Mouse (Mus musculus): ENCODE measurements around the gene Atf7ip2.
"Not testable (repeated sequence)": the region's sequence is repeated elsewhere in the genome, so short reads cannot be mapped to it uniquely, and the experiment has no call there.

The Atf7ip2 gene

DNA sequence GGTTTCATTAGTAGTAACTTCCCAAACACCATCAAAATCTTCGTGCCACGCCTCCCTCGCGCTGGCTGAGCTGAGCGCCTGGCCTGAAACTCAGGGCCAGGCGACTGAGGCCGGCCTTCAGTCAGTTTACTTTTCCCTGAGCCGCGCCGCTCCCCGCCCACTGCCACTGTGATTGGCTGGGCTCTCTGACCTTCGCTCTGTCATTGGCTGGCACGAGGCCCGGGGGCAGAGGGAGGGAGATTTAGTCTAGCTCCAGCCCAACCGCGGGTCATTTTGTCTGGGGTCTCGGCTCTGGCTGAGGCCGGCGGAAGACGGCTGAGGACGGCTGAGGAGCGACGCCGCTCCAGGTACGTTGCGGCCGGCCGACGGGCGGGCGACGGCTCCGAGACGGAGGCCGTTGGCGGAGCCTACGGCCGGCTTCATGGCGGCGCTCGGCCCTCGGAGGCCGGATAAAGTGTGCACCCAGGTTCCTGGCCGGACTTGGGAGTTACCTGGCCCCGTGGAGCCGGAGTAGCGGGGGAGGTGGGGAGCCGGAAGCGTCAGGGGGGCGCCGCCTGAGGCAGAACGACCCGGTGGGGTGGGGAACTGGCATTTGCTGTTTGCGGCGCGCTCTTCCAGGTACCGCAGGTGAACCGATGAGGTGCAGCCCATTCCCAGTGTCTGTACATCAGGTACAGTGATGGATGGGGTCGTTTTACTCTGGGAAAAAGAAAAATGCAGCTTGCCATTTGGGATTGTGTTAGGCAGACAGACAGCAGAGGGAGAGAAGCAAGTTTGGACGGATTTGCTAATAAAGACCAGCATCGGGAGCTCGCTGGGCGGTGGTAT is at the start of gene Atf7ip2:
Gene Atf7ip2 (plus strand): TSS at position 34 of the 828 bp plus-strand sequence.
- peak; percentile 94 for DNase-seq

DNA sequence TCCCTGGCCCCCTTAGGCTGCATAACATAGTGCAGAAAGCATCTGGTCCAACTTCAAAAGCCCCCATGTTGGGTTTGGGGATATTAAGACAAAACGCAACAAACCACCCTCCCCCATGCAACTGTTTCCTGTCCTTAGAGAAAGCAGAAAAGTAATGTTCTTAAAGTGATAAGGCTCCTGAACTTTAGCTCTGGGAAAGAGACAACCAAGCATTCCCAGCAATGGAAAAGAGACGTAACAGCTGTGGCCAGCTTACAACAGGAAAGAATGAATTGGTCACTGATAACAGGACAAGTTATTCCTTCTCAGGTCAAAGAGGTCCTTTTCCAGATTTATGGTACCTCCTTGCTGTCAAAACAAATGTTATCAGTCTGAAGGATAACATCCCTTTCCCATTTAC is 49.3 kb upstream of the Atf7ip2 start:
- peak; percentile 55 for DNase-seq

DNA sequence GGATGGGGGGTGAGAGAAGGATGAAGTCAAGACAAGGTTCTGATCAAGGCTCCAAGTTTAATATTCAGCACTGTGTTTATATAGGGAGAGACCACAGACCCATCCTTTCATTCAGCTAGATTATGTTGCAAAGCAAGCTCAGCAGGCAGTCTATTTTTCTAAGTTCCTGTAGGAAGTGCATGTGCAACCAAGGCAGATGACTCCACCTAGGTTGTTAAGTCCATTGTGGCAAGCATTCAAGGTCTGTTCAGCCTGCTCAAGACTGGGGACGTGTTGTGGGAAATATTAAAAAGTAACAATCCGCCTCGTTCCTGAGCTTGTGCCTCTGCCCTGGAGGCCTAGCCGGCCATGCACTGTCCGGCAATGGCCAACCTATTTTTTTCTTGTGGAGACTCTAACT is 45.1 kb upstream of the Atf7ip2 start:
- DNase-seq = no peak

DNA sequence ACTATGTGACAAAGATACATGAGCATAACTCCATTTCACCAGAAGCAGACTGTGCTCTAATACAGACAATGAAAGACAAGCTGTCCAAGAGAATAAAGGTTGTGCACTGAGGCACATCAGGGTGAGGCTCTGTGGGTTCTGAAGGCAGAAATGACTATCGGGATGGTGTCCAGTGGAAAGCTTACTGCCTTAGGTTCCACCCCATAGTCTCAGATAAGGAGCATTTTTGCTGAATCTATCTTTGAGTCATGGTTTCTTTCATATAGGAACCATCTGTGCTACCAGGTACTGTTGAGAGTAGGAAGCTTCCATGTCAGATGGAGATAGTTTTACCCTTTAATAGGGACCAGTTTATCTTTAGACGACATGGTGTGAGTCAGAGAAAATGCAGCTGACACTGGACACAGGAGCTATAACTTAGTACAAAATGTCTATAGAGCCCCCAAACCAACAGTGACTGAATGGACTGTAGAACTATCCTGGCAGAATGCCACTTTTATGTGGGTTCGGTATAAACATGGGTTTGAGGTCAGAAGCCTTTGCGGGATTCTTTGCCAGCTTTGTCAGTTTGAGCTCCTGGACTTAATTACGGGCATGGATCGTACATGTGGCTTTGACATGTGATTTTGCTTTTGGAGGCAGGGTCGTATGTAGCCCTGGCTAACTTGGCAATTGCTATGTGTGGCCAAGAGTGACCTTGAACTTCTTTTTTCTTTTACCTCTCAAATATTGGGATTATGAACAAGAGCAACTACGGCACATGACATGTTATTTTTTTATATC is 23.2 kb upstream of the Atf7ip2 start:
- DNase-seq = no peak

DNA sequence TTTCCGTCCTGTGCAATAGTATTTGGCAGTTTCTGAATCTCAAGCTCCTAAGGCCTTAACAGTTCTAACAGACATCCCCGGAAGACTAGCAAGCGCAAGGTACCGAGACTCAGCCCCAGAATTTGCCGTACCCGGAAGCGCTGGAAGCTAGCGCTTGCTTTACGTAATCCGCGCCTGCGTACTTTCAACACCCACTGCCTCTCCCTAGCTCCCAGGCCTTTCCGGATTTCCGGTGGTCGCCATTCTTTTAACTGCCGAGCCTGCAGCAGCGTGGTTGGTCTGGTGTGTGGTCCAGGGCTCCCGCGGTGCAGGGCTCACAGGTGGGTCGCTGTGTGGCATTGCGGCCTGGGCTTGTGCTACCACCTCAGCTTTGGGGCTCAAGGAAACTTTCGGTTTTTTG is 22.5 kb upstream of the Atf7ip2 start, which contains the start of gene Rpl39l:
Gene Rpl39l (plus strand): TSS at position 222 of the 400 bp plus-strand sequence.
- DNase-seq = no peak

DNA sequence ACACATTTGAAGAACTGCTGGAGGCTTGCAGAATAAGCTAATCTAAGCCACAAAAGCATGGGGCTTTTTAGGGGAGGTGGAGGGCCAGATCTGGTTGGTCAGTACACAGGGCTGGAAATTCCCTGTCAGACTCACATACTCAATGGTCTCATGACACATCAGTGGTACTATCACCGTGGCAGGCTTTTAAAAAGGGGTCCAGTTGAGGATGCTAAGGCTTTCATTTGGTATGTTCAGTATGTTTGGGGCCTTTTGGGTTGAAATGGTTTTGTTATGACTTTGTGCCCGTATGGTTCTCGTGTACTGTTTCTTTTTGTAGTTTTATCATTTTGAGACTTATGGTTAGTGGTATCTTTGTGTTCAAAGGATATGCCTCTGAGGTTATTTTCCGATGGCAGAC is 21.2 kb upstream of the Atf7ip2 start:
- DNase-seq = no peak

DNA sequence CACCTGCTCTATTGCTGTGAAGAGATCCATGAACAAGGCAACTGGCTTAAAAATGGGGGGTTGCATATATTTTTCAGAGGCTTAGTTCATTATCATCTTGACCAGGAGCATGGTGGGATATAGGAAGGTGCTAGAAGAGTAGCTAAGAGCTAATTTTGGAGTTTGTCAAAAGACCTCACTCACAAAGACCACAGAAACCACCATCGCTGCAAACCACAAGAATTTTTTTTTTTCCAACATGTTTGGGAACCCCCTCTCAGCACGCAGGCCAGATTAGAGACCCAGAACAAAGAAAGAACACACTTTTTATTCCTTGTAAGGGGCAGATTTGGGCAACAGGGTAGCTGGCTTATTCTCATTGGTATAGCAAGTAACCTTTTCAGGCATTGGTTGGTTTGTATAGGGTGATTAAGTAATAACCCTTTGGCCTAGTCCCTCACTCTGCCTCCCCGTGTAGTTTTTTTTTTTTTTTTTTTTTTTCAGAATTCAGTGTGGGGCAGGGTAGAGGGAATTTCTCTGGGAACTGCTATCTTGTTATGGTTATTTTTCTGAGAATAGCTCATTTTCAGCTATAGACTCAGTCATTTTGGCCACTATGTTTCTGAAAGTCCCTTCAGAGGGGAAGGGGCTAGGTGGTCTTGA is 20.2 kb upstream of the Atf7ip2 start:
- DNase-seq = no peak

DNA sequence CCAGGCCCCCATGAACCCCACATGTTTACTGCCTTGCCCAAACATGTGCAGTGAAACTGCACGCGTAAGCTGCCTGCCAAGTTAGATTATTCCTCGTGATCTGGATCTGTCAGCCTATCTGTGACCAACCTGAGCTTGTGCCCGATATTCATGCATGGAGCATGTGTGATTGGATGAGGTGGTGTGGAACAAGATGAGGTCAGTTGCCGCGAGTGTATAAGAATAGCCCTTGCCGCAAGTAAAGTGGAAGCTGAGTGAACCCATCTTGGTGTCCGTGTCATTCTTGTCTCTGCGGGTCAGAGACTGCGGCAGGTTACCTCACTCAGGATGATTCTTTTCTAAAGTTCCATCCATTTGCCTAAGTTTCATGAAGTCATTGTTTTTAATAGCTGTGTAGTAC is 5.1 kb upstream of the Atf7ip2 start:
- not testable (repeated sequence) for DNase-seq

DNA sequence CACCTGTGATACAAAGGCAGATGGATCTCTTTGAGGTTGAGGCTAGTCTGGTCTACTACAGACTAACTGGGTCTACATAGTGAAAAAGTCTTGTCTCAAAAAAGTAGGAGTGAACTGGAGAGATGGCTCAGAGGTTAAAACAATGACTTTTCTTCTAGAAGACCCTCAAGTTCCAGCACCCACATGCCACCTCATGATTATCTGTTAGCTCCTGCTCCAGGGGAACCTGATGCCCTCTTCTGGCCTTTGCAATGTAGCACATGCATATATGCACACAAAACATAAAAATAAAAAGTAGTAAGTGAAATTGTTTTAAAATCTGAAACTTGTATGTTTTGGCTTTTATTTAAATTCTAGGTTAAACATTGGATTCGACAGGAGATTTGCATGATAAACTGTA is 16.3 kb downstream of the Atf7ip2 start:
- no peak for DNase-seq

DNA sequence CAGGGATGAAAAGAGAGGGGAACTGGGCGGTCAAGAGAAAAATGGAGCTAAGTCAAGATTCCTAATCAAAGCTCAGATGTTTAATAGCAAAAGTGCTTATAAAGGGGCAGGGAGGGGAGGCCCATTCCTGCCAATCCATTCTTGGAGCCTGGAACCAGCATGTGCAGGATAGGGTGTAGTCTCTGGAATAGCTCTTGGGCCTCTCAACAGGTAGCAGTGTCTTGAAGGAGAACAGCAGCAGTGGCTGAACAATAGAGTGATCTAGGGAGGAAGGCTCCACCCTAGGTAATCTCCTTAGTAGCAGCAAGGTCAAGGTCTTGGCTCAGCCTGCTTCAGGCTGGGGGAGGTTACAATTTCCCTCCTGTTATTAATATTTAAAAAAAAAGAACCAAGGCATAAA is 23.9 kb downstream of the Atf7ip2 start:
- not testable (repeated sequence) for DNase-seq

DNA sequence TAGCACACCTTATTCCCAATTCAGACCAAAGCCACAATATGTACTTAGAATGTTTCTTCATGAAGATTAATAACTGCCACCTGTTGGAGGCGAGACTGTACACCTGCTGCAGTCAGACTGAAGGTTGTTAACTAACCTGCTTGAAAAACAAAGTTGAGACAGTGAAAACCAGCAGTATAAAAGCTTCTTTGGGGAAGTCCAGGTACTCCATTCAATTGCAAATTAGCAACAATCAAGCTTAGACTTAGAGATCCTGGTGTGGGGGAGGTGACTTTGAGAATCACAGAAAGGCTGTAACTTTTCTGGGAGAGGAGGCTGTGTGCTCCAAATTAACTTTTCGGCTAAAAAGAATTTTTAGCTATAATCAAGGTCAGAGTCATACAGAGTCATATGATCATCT is 24.5 kb downstream of the Atf7ip2 start:
- not testable (repeated sequence) for DNase-seq

DNA sequence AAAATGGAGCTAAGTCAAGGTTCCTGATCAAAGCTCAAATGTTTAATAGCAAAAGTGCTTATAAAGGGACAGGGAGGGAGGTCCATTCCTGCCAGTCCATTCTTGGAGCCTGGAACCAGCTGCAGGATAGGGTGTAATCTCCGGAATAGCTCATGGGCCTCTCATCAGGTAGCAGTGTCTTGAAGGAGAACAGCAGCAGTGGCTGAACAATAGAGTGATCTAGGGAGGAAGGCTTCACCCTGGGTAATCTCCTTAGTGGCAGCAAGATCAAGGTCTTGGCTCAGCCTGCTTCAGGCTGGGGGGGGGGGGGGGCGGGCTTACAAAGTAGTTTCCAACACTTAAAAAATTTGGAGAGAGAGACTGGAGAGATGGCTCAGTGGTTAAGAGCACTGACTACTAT is 34.8 kb downstream of the Atf7ip2 start:
- DNase-seq = no peak

DNA sequence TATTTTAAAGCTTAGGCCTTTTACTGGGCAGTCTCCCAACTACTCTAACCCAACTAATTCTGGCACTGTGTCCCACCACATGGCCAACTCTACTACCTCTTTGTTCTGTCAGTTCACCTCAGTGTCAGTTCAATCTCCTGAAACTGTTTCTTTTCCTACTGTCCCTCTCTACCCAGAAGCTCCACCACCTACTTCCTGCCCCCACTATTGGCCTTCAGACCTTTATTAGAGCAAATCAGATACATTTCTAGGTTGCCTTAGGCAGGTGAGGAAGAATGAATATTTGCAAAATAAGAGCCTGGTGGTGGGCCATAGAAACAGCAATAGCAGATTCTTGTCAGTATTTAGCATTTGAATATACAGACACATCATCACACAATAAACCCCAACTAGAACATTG is 44.1 kb downstream of the Atf7ip2 start:
- DNase-seq = no peak

DNA sequence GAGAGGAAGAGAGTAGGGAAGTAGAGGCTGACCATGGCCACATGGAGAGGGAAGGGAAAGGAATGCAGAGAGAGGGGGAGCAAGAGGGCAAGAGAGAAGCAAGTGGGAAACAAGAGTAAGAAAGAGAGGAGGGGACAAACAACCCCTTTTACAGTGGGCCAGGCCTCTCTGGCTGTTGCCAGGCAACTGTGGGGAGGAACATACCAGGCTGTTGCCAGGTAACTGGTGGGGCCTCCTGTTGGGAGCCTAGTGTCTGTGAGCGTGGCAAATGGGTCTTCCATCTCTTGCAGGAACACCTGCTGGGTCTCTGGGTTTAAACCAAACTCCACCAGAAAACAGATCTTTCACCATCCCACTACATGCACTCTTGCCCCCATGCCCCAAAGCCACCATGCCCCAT is 61.5 kb downstream of the Atf7ip2 start:
- DNase-seq = no peak

DNA sequence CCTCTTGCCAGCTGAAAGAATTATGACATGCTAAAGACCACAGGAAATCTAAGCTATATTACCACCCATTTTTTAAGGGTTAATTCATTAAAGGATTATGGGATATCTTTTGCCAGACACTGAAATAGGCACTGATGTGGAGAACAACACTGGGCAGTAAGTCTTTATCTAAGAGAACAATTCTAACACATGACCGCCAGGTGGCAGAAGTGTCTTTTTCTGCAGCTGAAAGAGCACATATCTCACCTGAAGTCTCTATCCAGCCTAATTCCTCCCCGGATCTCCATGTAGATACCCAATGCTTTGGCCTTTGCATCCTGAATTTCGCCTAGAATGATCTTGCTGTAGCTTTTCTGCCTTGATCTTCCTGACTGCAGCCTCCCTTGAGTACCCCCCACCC is 79.7 kb downstream of the Atf7ip2 start:
- DNase-seq = peak; percentile 62

DNA sequence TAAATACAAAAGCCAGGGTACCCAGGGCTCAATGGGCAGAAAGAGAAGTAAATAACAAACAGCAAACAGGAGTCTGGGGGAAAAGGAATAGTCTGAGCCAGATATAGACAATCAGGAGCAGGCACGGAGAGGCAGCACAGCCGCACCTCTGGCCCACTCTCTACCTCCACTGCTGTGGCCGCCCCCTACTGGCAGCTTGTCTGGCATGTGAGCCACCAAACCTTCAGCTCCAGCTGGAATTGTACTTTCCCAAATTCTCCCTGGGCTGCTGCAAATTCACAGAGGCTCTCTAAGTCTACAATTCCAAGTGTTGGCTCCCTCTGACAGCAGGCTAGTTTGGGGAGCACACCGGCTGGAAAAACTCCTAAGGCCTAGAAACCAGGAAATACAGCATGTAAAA is 82.0 kb downstream of the Atf7ip2 start:
- DNase-seq = no peak

DNA sequence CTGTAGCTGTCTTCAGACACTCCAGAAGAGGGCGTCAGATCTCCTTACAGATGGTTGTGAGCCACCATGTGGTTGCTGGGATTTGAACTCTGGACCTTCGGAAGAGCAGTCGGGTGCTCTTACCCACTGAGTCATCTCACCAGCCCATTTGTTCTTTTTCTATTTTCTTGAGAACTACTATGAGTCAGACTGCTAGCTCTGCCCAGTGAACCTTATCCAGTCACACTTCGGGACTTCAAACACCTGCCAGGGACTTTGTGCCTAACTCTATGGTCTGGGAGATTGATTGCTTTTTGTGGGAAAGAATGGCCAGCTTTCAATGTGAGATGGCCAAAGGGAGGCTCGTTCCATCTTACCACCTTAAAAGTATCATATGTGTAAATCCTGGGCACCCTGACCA is 84.3 kb downstream of the Atf7ip2 start:
- not testable (repeated sequence) for DNase-seq

DNA sequence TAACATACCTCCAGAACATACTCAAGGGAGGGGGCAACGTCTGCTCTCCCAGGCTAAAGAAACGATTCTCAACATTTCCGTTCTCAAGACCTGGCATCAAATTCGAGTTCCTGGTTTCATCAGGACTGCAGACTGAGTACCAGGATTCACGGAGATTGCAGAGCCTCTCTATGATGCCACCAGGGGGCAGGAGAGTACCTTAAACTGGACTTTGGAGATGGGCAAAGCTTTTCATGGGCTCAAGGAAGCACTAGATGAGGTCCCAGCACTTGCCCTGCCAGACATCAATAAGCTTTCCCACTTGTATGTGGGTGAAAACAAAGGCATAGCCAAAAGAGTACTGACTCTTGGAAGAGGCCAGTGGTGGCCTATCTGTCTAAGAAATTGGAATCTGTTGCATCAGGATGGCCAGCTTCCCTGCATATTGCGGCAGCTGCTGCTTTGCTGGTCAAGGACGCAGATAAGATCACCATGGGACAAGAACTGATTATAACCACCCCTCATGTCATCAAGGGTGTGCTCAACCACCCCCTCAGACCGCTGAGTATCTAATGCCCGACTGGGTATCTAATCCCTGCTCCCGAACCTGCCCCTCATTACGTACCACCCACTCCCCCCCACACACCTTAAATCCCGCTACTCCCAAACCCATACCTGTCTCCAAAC is 87.9 kb downstream of the Atf7ip2 start:
- peak; percentile 87 for DNase-seq

DNA sequence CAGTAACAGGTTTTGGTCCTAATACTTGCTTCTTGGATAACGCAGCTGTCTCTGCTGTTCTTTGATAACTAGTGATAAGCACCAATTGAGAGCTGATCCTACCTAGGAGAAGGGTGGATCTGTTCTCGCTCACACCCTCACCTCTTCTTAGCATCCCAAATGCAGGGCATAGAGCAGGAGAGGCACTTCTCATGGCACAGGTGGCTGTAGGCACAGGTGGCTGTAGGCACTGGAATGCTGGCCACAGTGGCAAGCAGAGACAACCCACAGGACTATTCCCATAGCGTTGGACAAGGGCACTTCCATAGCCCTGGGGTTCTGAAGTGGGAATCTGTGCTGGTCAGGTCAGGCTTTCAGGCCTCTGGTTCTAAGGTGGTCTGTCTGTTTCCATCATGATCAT is 89.4 kb downstream of the Atf7ip2 start:
- no peak for DNase-seq

DNA sequence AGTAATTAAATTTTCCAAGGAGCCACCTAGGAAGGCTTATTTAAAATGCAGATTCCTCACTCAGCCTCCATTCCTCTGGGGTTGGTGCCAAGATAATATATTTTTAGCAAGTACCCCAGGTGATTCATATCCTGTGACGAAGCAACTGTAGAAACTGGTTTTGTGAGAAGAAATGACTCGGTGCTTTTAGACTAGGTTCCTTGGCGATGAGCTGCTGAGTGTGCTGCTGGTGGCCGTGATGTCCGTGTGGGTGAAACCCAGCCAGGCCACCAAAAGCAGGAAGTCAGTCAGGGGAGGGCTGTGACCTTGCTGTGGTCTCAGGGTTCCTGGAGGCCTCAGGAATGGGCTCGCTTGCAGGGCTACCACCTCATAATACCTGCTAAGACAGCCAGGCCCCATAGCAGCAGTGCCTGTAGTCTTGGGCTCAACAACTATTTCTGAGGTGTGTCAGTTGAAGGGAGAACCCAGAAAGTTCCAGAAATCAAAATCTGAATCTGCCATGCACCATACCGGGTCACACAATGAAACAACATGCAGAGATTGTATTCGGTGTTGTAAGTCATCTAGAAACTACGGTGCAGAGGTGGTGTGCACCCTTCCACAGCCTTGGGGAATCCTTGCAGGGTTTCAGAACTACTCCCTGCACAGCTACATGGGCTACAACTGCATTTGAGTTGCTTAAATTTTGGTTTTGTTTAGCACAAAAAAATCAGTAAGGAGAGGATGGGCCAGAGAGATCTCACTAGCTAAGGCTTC is 94.2 kb downstream of the Atf7ip2 start:
- DNase-seq = peak; percentile 14

DNA sequence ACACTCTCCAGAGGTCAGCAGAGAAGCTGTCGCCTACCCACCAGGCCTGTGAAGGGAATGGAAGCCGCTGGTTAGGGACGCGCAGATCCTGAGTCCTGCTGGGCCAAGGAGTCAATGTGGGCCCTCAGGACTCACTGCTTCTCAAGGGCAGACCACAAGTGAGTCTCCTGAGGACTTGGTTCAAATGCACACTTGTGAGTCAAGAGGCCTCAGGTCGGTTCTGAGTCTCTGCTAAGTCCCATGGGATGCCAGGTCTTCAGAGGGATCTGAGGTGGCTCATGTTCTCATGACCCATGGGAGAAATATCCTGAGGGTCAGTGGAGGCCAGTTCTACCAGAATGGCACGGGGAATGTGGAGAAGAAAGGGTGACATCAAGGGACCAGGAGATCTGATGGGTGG is 95.6 kb downstream of the Atf7ip2 start:
- DNase-seq = no peak

All from kidney, postnatal 14 days (tissue).